Mouse (Mus musculus) stomach, postnatal 0 days (tissue): ENCODE data around the gene Sbk1. TPM values are rescaled to one million over a fixed set of nuclear protein-coding genes. Genes with fewer than 3 reads are reported as not detected.
A peak's percentile ranks its signal among the peaks of the same experiment; 100 is the strongest.

Experiments used
- ATAC-seq: fragments of 200-750 bp; cut with Nextera tagmentation; 2 replicates; pipeline ENCODE4 v1.8.0; 2017; ENCODE audit not compliant: low FRiP score, low TSS enrichment
- DNase-seq: peaks from one replicate; pipeline ENCODE4 v3.0.0-alpha.2; 2016; ENCODE audit warnings: low spot score
- H3K27ac ChIP-seq: fragments of 300-500 bp; sonication (generic); replicated peaks from 2 replicates; pipeline ENCODE4 v1.5.1; 2014; ENCODE audit warnings: mild to moderate bottlenecking, control low read depth
- H3K27me3 ChIP-seq: fragments of 300-500 bp; sonication (generic); 2 replicates; pipeline ENCODE4 v1.6.1; 2014; ENCODE audit warnings: low read length; ENCODE audit not compliant: control insufficient read depth, insufficient read depth
- H3K36me3 ChIP-seq: fragments of 300-500 bp; sonication (generic); 2 replicates; pipeline ENCODE4 v1.6.1; 2014; ENCODE audit warnings: low read length, mixed read lengths; ENCODE audit not compliant: control insufficient read depth, insufficient read depth
- H3K4me1 ChIP-seq: fragments of 300-500 bp; sonication (generic); replicated peaks from 2 replicates; pipeline ENCODE4 v1.6.1; 2014; ENCODE audit warnings: antibody characterized with exemption; ENCODE audit not compliant: control insufficient read depth, insufficient read depth
- H3K4me2 ChIP-seq: fragments of 300-500 bp; sonication (generic); replicated peaks from 2 replicates; pipeline ENCODE4 v1.6.1; 2014; ENCODE audit warnings: low read depth, mild to moderate bottlenecking, control low read depth, moderate library complexity
- H3K4me3 ChIP-seq: fragments of 300-500 bp; sonication (generic); 2 replicates; pipeline ENCODE4 v1.5.1; 2014; ENCODE audit warnings: low read depth, low read length, control low read depth
- H3K9ac ChIP-seq: fragments of 300-500 bp; sonication (generic); 2 replicates; pipeline ENCODE4 v1.6.1; 2014; ENCODE audit warnings: mild to moderate bottlenecking, low read length, control low read depth, mixed read lengths
- H3K9me3 ChIP-seq: fragments of 300-500 bp; sonication (generic); 2 replicates; pipeline ENCODE4 v1.6.1; 2016; ENCODE audit warnings: low read length; ENCODE audit not compliant: control insufficient read depth
- CTCF ChIP-seq: IDR thresholded peaks from 2 replicates; pipeline ENCODE4 v1.5.1; 2016; ENCODE audit warnings: antibody characterized with exemption, low read depth, mild to moderate bottlenecking, moderate library complexity
- EP300 ChIP-seq: optimal IDR thresholded peaks from 2 replicates; pipeline ENCODE3; 2016; ENCODE audit warnings: antibody characterized with exemption
- WGBS: fragments of 180-500 bp; shearing (Covaris S2); extraction: QIAGEN DNeasy Blood & Tissue Kit; methylation state at CpG from one replicate; pipeline ENCODE4 v1.1.7; 2014; 5-methylcytosine and 5-hydroxymethylcytosine counted together
- polyA plus RNA-seq: library from polyadenylated mRNA; unstranded; fragments of >200 nt; fragmentation: Nextera tagmentation; extraction: Ambion mirVana; gene quantifications from 2 replicates; pipeline ENCODE4 v1.2.1, GENCODE M21; 2015

Sbk1 gene
- polyA plus RNA-seq, 1 experiment from 2014 or later, result 4.0 TPM

DNA sequence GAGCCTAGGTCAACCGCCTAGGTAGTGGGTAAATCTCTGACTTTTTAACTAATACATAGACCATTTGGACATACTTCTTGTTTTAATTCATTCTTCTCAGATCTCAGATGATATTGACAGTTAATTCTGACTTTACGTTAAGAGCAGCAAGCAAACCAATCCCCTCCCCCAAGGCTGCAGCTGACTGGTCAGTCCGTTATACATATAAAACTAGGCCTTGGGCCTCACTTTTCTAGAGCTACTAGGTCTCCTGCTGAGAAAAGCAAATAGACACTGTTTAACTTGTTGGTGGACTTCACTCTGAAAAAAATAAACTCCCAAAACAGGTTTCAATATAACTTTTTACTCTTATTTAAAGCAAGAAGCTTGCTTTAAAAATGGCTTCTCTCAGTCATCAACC is 37.8 kb upstream of the Sbk1 start:
- DNase-seq (no peak), ATAC-seq (no peak)
- Histone ChIP-seq H3K27ac (no peak overlapping the region), H3K9me3 (no peaks in the 10 kb centered on the region), H3K36me3 (no peaks in the 10 kb centered on the region), H3K9ac (no peak overlapping the region), H3K4me1 (no peaks in the 10 kb centered on the region), H3K4me3 (no peak overlapping the region), H3K27me3 (no peaks in the 10 kb centered on the region), H3K4me2 (no peak overlapping the region)
- TF ChIP-seq EP300, result no peak
- TF ChIP-seq CTCF, result no peak
- 77% methylated on average over 3 of the region's 3 CpGs for WGBS

DNA sequence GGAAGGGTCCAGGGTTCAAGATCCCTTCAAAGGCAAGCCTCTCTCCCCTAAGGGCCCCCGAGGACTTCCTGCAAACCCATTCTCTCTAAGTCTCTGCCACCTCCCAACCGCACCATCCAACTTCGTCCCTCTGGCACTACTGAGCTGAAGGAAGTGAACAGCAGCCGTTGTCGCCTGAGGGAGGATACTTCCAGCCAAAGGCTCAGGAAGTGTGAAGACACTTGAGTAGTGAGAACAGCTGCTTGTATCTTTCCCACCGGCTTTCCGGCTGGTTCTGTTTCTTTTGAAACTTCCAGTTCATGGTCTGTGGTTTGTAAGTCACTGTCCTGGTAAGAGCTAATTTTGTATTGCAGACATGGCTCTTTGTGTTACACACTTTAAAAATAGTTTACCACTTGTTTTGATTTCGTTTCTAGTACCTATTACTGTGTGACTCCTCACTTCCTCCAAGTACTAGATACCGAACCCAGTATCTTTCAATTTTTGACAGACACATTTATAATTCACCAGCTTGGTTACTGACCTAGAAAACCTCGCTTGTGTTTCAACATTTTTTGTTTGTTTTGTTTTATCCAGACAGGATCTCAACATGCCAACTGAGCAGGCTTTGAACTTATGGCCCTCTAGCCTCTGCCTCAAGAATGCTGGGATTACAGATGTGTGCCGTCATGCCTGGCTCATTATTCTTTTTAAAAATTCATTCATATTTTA is 36.2 kb upstream of the Sbk1 start:
- DNase-seq (no peak), ATAC-seq (no peak)
- Histone ChIP-seq H3K4me3 (no peak overlapping the region), H3K27ac (no peak overlapping the region), H3K9ac (no peak overlapping the region), H3K9me3 (no peaks in the 10 kb centered on the region), H3K4me1 (no peaks in the 10 kb centered on the region), H3K36me3 (no peaks in the 10 kb centered on the region), H3K27me3 (no peaks in the 10 kb centered on the region), H3K4me2 (no peak overlapping the region)
- WGBS, result 50% methylated on average over 11 of the region's 11 CpGs
- TF ChIP-seq EP300 (no peak), CTCF (no peak)

DNA sequence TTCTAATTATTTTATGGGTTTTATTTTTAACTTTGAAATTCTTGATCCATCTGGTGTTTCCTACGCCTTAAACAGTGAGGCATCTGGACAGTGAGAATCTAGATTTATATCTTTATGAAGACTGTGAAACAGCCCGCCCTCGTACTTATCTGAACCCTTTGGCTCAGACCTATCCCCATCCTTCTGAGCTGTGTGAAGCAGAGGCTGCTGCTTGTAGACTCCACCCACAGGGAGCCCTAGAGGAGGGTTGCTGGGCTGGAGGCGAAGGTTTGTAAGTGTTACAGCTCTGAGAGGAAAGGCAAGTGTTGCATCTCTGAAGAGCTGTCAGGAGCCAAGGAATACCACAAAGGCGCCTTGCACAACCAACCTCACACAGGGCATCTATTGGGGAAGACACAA is 35.6 kb upstream of the Sbk1 start:
- Histone ChIP-seq H3K4me2 (no peak overlapping the region), H3K4me3 (no peak overlapping the region), H3K4me1 (no peaks in the 10 kb centered on the region), H3K9ac (no peak overlapping the region), H3K36me3 (no peaks in the 10 kb centered on the region), H3K27me3 (no peaks in the 10 kb centered on the region), H3K27ac (no peak overlapping the region), H3K9me3 (no peaks in the 10 kb centered on the region)
- TF ChIP-seq EP300 (no peak), CTCF (no peak)
- 54% methylated on average over 5 of the region's 5 CpGs for whole genome bisulfite sequencing
- ATAC-seq (no peak), DNase-seq (no peak)

DNA sequence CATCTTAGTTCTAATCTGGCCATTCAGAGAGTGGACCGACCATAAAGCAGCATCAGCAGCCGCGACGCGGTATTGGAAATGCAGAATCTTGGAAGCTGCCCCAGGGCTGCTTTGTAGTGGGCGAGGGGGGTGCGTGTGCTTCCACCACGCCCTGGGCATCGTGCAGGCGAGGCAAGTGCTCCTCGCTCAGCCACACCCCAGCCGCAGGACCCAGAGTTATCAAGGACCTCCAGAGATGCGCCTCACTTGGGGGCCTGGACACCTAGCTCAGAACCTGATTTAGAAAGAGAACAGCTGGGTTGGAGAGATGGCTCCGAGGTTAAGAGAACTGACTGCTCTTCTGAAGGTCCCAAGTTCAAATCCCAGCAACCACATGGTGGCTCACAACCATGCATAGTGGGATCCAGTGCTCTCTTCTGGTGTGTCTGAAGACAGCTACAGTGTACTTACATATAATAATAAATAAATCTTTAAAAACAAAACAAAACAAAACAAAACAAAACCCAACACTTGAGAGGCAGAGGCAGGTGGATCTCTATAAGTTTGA is 31.5 kb upstream of the Sbk1 start:
- WGBS, result 72% methylated on average over 14 of the region's 14 CpGs
- no peak for DNase-seq
- Histone ChIP-seq H3K4me3 (no peak overlapping the region), H3K4me1 (no peaks in the 10 kb centered on the region), H3K36me3 (no peaks in the 10 kb centered on the region), H3K9ac (no peak overlapping the region), H3K4me2 (no peak overlapping the region), H3K27me3 (no peaks in the 10 kb centered on the region), H3K9me3 (no peaks in the 10 kb centered on the region), H3K27ac (no peak overlapping the region)
- no peak for ATAC-seq
- no peak for TF ChIP-seq EP300
- TF ChIP-seq CTCF, result no peak

DNA sequence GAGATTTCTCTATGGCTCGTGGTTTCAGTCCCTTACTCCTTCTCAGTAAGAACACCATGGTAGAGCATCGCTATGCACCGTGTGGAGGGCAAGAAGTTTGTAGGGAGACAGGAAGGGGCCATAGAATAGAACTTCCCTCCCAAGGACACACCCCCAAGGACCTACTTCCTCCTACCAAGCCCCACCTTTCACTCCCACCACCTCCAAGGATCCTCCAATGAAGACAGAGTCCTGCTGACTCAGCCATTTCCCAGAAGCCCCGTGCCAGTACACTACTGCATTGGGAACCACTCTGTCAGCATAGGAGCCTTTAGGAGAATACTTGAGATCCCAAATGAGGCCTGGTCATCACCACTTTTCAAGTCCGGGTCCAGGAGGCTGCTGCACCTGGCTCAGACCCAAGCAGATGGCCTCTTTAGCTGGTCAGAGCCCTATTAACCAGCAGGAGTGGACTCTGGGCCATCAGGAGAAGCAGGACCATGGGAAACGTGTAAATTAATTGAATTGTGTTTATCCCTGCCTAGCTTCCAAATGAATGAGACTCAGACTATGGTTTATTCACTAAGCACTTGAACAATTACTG is 28.2 kb upstream of the Sbk1 start:
- no peak overlapping the region for H3K4me3 ChIP-seq
- no peak overlapping the region for H3K27ac ChIP-seq
- no peaks in the 10 kb centered on the region for H3K9me3 ChIP-seq
- no peaks in the 10 kb centered on the region for H3K36me3 ChIP-seq
- H3K4me1 ChIP-seq, result 0 out of 2 replicates have a peak, but pooled peaks cover 3% of the 10 kb centered on the region
- no peak overlapping the region for H3K4me2 ChIP-seq
- no peak for DNase-seq
- H3K27me3 ChIP-seq, result no peaks in the 10 kb centered on the region
- H3K9ac ChIP-seq, result no peak overlapping the region
- ATAC-seq, result no peak
- WGBS, result 64% methylated on average over 6 of the region's 6 CpGs
- TF ChIP-seq CTCF, result no peak
- TF ChIP-seq EP300, result no peak

DNA sequence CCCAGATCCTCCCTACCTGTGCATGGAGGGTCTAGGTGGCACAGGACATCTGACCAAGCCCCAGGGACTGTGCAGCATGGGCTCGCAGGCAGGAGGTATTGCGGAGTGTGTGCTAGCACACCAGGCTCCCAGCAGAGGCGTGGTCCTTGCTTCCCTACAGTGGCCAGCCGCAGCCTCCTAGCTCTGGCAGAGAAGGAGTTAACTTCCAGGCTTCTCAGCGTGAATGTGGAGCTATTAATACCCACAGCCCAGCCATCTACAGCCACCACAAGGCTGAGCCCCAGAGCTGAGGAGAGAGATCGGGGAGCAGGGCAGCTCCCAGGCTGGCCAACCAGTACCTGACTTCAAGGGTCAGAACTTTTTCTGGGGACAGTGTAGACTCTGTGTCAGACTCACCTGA is 24.3 kb upstream of the Sbk1 start:
- H3K36me3 ChIP-seq, result no peaks in the 10 kb centered on the region
- no peaks in the 10 kb centered on the region for H3K27me3 ChIP-seq
- H3K4me1 ChIP-seq, result 0 out of 2 replicates have a peak, but pooled peaks cover 3% of the 10 kb centered on the region
- DNase-seq (peak; percentile 24), ATAC-seq (peak; percentile 38; the same call in 1 of the 2 replicates)
- TF ChIP-seq CTCF (no peak; the same call in 1 of the 2 replicates), EP300 (no peak)
- H3K9ac ChIP-seq, result 0 out of 2 replicates have a peak overlapping the region, but pooled peaks have one; percentile 31
- H3K9me3 ChIP-seq, result no peaks in the 10 kb centered on the region
- WGBS, result 4% methylated on average over 6 of the region's 6 CpGs
- H3K4me3 ChIP-seq, result no peak overlapping the region
- H3K27ac ChIP-seq, result no peak overlapping the region
- H3K4me2 ChIP-seq, result peak overlapping the region; percentile 17; the same call in 1 of the 2 replicates
